Mouse (Mus musculus) kidney, postnatal 0 days (tissue): ENCODE data around the gene Ppp2ca. TPM values are rescaled to one million over a fixed set of nuclear protein-coding genes. Genes with fewer than 3 reads are reported as not detected.

Experiments
- ATAC-seq: fragments of 200-750 bp; cut with Nextera tagmentation; replicated peaks from 2 replicates; pipeline ENCODE4 v1.8.0; 2017; ENCODE audit warnings: low read depth, moderate number of reproducible peaks, moderate TSS enrichment, moderate library complexity; ENCODE audit not compliant: low FRiP score
- DNase-seq: peaks from one replicate; pipeline ENCODE4 v3.0.0-alpha.2; 2016; ENCODE audit warnings: low spot score
- H3K27ac ChIP-seq: fragments of 300-500 bp; sonication (generic); 2 replicates; pipeline ENCODE4 v1.5.1; 2014; ENCODE audit warnings: mild to moderate bottlenecking
- H3K27me3 ChIP-seq: fragments of 300-500 bp; sonication (generic); 2 replicates; pipeline ENCODE4 v1.6.1; 2014; ENCODE audit warnings: low read length, mixed read lengths; ENCODE audit not compliant: insufficient read depth
- H3K36me3 ChIP-seq: fragments of 300-500 bp; sonication (generic); 2 replicates; pipeline ENCODE4 v1.6.1; 2014; ENCODE audit warnings: low read length, mixed read lengths; ENCODE audit not compliant: insufficient read depth
- H3K4me1 ChIP-seq: fragments of 300-500 bp; sonication (generic); replicated peaks from 2 replicates; pipeline ENCODE4 v1.6.1; 2014; ENCODE audit warnings: antibody characterized with exemption, low read length, mixed read lengths; ENCODE audit not compliant: insufficient read depth
- H3K4me2 ChIP-seq: fragments of 300-500 bp; sonication (generic); 2 replicates; pipeline ENCODE4 v1.6.1; 2014; ENCODE audit warnings: mild to moderate bottlenecking, low read length, moderate library complexity, mixed read lengths
- H3K4me3 ChIP-seq: fragments of 300-500 bp; sonication (generic); replicated peaks from 2 replicates; pipeline ENCODE4 v1.5.1; 2014; ENCODE audit warnings: low read depth, low read length
- H3K9ac ChIP-seq: fragments of 300-500 bp; sonication (generic); 2 replicates; pipeline ENCODE4 v1.6.1; 2014; ENCODE audit warnings: low read depth, low read length
- H3K9me3 ChIP-seq: fragments of 300-500 bp; sonication (generic); replicated peaks from 2 replicates; pipeline ENCODE4 v1.6.1; 2016; ENCODE audit warnings: low read length, inconsistent platforms, mixed read lengths
- CTCF ChIP-seq: IDR thresholded peaks from 2 replicates; pipeline ENCODE4 v1.5.1; 2016; ENCODE audit warnings: antibody characterized with exemption, low read depth, mild to moderate bottlenecking, moderate library complexity
- WGBS: fragments of 180-500 bp; shearing (Covaris S2); extraction: QIAGEN DNeasy Blood & Tissue Kit; methylation state at CpG from one replicate; pipeline ENCODE4 v1.1.7; 2014; 5-methylcytosine and 5-hydroxymethylcytosine counted together
- polyA plus RNA-seq: library from polyadenylated mRNA; unstranded; fragments of >200 nt; fragmentation: Nextera tagmentation; extraction: Ambion mirVana; gene quantifications from 2 replicates; pipeline ENCODE4 v1.2.1, GENCODE M21; 2015

Gene Ppp2ca
- 60.2 and 63.0 TPM in 2 replicates for polyA plus RNA-seq

- H3K36me3 ChIP-seq, result no peaks in the 10 kb centered on the region
- peaks cover 24% of the 10 kb centered on the region for H3K4me1 ChIP-seq
- peak within 1 kb of the TSS; percentile 100 for H3K27ac ChIP-seq
- WGBS, result under 1% methylated on average over 51 of the region's 53 CpGs
- peak within 1 kb of the TSS; percentile 81 for H3K4me2 ChIP-seq
- no peaks in the 10 kb centered on the region for H3K27me3 ChIP-seq
- no peak for TF ChIP-seq CTCF
- ATAC-seq (peak; percentile 97), DNase-seq (peak; percentile 99)
- H3K9me3 ChIP-seq, result no peaks in the 10 kb centered on the region
- peak within 1 kb of the TSS; percentile 100 for H3K4me3 ChIP-seq
- H3K9ac ChIP-seq, result peak within 1 kb of the TSS; percentile 100
These were observed at the start of gene Ppp2ca for GRCm38 (mm10) chr11:52098398-52098946. TSS of gene Ppp2ca (plus strand) at chr11:52098681.

DNA sequence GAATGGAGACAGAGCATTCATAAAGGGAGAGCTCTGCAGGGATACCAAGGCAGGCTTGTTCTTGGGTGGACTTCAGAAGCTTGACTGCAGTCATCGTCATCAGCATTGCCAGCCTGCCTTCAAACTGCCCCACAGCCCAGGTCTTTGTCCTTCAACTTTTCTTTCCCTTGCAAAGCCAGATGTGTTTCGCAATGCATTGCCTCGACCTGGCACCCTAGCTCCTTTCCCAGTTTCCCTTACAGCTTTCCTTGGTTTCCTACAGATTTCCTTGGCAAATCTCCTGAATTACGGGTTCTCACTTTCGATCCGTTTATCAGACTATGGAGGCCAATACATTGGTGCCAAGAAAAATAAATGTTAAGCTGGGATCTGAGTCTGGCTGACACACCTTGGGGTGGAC lies 45.1 kb upstream of the Ppp2ca start:
- H3K27ac ChIP-seq, result no peak overlapping the region
- no peak overlapping the region for H3K4me3 ChIP-seq
- WGBS, result 75% methylated on average over 6 of the region's 6 CpGs
- H3K4me1 ChIP-seq, result no peaks in the 10 kb centered on the region
- H3K9ac ChIP-seq, result no peak overlapping the region
- TF ChIP-seq CTCF, result no peak
- H3K27me3 ChIP-seq, result no peaks in the 10 kb centered on the region
- DNase-seq (no peak), ATAC-seq (no peak)
- no peaks in the 10 kb centered on the region for H3K36me3 ChIP-seq
- no peak overlapping the region for H3K4me2 ChIP-seq
- H3K9me3 ChIP-seq, result no peaks in the 10 kb centered on the region

DNA sequence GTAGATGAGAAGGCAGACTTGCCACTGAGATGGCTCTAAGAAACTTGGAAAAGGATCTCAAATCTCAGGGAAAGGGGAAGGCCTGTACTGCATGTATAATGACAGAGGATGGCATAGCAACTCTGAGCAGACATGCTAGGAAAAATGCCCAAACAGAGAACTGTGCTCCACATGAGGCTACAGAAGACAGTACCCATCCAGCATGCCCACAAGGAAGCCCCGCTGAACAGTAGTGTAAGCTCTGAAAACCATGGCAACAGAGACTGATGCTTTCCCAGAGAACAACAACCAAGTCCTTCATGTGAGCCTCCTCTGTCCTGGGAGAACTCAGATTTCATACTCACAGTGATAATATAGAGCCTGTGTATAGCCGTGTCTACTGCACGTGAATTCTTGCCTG lies 43.8 kb upstream of the Ppp2ca start:
- no peak overlapping the region for H3K4me2 ChIP-seq
- WGBS, result 84% methylated on average over 3 of the region's 3 CpGs
- TF ChIP-seq CTCF, result no peak
- H3K27ac ChIP-seq, result no peak overlapping the region
- H3K9me3 ChIP-seq, result no peaks in the 10 kb centered on the region
- H3K36me3 ChIP-seq, result no peaks in the 10 kb centered on the region
- no peak overlapping the region for H3K9ac ChIP-seq
- H3K4me3 ChIP-seq, result no peak overlapping the region
- H3K27me3 ChIP-seq, result no peaks in the 10 kb centered on the region
- ATAC-seq (no peak), DNase-seq (no peak)
- H3K4me1 ChIP-seq, result no peaks in the 10 kb centered on the region

GRCm38 (mm10) chr11:52056198-52056597 lies 42.3 kb upstream of the Ppp2ca start:
- H3K36me3 ChIP-seq, result no peaks in the 10 kb centered on the region
- H3K27ac ChIP-seq, result no peak overlapping the region
- H3K4me2 ChIP-seq, result no peak overlapping the region
- DNase-seq, result no peak
- no peak for ATAC-seq
- no peaks in the 10 kb centered on the region for H3K9me3 ChIP-seq
- H3K4me3 ChIP-seq, result no peak overlapping the region
- 81% methylated on average over 5 of the region's 5 CpGs for WGBS
- TF ChIP-seq CTCF, result no peak
- H3K27me3 ChIP-seq, result no peaks in the 10 kb centered on the region
- H3K4me1 ChIP-seq, result no peaks in the 10 kb centered on the region
- no peak overlapping the region for H3K9ac ChIP-seq

DNA sequence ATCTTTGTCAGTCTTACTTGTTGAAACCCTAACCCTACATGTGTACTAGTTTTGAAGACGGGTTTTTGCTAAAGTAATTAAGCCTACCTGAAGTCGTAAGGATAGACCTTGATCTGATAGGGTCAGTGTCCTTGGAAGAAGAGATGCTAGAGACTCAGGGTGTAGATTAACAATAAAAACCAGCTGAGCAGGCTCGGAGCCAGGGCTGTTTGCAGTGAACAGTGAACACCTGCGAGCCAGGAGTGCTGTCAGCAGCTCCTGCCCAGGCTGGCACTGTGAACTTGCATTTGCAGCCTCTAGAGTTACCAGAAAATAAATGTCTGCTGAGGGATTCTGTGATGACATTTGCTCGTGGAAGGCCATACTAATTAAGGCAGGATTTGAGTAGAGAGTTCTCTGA lies 39.5 kb upstream of the Ppp2ca start:
- 38% methylated on average over 5 of the region's 5 CpGs for WGBS
- H3K9ac ChIP-seq, result no peak overlapping the region
- no peak for DNase-seq

DNA sequence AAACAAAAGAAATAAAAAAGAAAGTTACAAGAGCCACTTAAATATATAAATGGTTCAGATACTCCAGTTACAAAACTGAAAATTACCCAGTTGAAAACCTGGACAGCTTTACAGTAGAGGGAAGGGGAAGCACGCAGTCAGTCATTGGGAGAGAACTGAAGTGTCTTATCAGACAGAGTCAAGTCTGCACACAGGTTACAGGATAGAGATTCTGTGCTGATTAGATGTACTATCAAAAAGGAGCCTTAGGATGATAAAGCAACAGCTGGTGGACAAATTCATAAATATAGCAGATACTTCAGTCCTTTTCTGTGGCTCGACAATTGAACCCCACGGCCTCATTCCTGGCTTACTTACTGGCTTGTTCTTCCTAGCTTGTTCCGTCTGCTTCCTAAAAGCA lies 38.2 kb upstream of the Ppp2ca start:
- no peak for ATAC-seq
- TF ChIP-seq CTCF, result no peak
- no peak overlapping the region for H3K27ac ChIP-seq
- 89% methylated on average over 4 of the region's 4 CpGs for WGBS
- no peak overlapping the region for H3K9ac ChIP-seq
- no peak overlapping the region for H3K4me3 ChIP-seq
- no peaks in the 10 kb centered on the region for H3K4me1 ChIP-seq
- H3K27me3 ChIP-seq, result no peaks in the 10 kb centered on the region
- no peak overlapping the region for H3K4me2 ChIP-seq
- no peak for DNase-seq
- no peaks in the 10 kb centered on the region for H3K9me3 ChIP-seq
- H3K36me3 ChIP-seq, result no peaks in the 10 kb centered on the region

More for the DNA sequence above, 39.5 kb upstream of the Ppp2ca start:
- H3K9me3 ChIP-seq, result no peaks in the 10 kb centered on the region
- no peak for TF ChIP-seq CTCF
- no peaks in the 10 kb centered on the region for H3K27me3 ChIP-seq
- no peaks in the 10 kb centered on the region for H3K4me1 ChIP-seq
- H3K27ac ChIP-seq, result no peak overlapping the region
- H3K36me3 ChIP-seq, result no peaks in the 10 kb centered on the region
- no peak for ATAC-seq
- H3K4me3 ChIP-seq, result no peak overlapping the region
- H3K4me2 ChIP-seq, result no peak overlapping the region

DNA sequence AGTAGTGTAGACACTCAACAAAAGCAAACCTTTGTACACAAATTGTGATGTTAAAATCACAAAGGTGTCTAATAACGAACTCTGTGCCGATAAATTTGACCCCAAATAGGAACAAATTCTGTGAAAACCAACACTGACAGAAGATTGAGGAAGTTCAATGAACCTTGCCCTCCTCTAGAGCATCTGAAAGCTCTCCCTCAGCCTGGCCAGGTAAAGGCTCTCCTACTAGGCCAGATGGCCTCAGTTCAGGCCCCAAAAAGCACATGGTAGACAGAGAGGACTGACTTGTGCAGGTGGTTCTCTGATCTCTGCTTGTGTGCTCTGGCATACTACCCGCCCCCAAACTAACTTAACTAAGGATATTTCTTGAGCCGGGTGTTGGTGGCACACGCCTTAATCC lies 36.1 kb upstream of the Ppp2ca start:
- H3K4me1 ChIP-seq, result no peaks in the 10 kb centered on the region
- no peak overlapping the region for H3K4me3 ChIP-seq
- H3K9me3 ChIP-seq, result no peaks in the 10 kb centered on the region
- H3K27ac ChIP-seq, result no peak overlapping the region
- WGBS, result 93% methylated on average over 5 of the region's 5 CpGs
- no peak for TF ChIP-seq CTCF
- no peak overlapping the region for H3K9ac ChIP-seq
- H3K36me3 ChIP-seq, result no peaks in the 10 kb centered on the region
- H3K27me3 ChIP-seq, result no peaks in the 10 kb centered on the region
- ATAC-seq (no peak), DNase-seq (no peak)
- H3K4me2 ChIP-seq, result no peak overlapping the region
